Mouse (Mus musculus): Measurements from ENCODE around the gene Mga. TPM values are rescaled to one million over a fixed set of nuclear protein-coding genes. Genes with fewer than 3 reads are reported as not detected.

The Mga gene
- total RNA-seq, 1 experiment from 2014 or later, result 110 TPM

DNA sequence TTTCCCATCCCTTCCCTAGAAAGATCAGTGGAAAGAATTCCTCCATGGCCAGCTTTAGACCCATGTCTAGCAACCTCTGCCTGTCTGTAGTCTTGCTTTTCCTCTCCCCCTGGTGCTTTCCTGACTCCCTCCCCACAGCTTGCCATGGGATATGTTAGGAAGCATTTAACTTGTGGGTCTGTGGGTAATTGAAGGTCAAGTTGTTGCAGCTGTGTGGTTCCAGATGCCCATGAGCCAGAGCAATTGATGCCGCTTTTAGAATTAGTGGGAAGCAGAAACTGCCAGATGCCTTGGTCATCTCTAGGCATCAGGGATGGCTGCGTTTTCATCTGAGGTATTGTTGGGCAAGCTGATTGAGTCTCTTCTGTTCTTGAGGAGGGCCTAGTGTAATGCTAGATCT, 84.6 kb downstream of the Mga start:
- no peak for ATAC-seq (ENCODE audit: extremely low read depth, insufficient number of reproducible peaks, low FRiP score, poor library complexity, severe bottlenecking)

DNA sequence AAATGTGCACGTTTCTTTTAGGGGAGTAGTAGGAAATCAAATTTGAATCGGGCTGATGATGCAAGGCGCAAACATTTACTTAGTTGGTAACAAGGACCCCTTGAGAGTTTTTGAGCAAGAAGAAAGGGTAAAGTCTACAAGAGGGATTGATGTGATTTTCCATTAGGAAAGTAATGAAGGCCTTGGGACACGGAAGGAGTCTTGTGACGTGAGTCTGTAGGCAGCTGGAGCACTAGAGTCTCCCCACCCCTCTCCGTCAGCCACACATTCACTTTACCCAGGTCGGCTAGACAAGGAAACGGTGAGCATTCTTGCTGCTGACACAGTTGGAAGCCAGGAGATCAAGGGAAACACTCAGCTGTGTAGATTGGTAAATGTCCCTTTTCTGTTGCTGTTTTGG, 88.8 kb downstream of the Mga start:
- ATAC-seq (ENCODE audit: extremely low read depth, insufficient number of reproducible peaks, low FRiP score, poor library complexity, severe bottlenecking), result no peak

DNA sequence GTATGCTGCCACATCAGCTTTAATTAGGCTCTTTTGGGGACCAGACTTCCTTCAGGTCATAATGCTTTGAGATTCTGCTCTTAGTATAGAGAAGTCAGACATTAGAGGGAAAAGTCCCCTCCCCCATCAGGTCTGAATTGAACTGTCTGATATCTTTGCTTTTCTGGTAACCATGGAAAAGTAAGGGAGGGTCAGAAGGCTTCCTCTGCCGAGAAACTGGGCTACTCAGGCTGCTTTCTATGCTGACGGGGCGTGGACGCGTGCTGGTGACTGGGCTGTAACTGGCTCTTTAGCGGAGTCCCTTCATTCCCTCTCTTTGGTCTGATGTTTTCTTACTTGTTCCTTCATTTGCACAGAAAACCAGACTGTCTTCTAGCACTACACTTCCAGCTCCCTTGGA, 89.3 kb downstream of the Mga start:
- ATAC-seq (ENCODE audit: extremely low read depth, insufficient number of reproducible peaks, low FRiP score, poor library complexity, severe bottlenecking), result no peak

DNA sequence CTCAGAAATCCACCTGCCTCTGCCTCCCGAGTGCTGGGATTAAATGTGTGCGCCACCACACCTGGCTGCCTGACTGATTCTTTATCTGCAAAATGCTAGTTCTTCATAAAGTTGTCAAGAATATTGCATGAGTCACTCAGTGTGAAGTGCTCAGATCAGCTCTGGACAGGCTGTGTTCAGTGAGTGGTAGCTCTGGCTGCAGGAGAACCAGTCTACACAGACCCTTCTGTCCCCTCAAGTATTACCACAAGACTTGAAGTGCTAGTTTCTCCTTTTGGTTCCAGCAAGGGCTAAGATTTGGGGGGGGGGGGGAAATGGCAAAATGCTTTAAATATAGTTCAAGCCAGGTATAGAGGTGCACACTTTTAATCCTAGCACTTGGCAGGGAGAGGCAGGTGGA, 90.4 kb downstream of the Mga start:
- ATAC-seq (ENCODE audit: extremely low read depth, insufficient number of reproducible peaks, low FRiP score, poor library complexity, severe bottlenecking), result no peak

GRCm38 (mm10) chr2:119988952-119989351, 91.9 kb downstream of the Mga start:
- ATAC-seq (ENCODE audit: extremely low read depth, insufficient number of reproducible peaks, low FRiP score, poor library complexity, severe bottlenecking), result no peak

DNA sequence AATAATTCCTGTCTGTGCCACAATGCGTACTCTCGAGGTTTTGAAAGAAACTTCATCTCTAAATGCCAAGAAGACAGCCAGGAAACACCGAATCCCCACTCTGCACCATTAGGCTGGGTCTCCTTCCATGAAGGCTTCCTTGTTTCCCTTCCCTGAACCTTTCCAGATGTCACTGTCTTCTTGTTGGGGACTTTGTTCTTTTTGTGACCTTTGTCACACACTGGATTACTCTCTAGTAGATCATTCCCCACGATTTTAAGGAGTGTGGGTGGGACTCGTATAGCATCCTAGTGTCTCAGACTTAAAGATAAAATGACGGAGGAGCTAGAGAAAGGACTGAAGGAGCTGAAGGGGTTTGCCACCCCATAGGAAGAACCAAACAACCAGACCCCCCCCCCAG, 93.9 kb downstream of the Mga start:
- no peak for ATAC-seq (ENCODE audit: extremely low read depth, insufficient number of reproducible peaks, low FRiP score, poor library complexity, severe bottlenecking)

DNA sequence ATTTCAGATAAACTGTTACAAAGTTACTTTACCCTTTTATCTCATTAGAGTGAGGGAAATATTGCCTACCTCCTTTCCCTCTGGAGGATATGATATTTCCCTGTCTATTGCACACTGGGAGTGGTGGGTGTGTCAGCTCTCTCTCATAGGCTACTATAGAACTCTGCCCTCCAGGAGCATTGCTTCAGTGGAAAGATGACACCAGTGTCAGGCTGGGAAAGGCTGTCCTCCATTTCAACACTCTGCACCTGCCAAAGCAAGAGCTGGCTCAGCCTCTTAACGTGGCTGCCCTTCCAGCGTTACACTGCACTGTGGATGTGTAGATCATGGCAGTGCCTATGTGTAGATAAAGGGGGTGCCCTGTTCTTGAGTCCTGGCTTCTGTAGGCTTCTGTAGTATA, 95.3 kb downstream of the Mga start:
- no peak for ATAC-seq (ENCODE audit: extremely low read depth, insufficient number of reproducible peaks, low FRiP score, poor library complexity, severe bottlenecking)

DNA sequence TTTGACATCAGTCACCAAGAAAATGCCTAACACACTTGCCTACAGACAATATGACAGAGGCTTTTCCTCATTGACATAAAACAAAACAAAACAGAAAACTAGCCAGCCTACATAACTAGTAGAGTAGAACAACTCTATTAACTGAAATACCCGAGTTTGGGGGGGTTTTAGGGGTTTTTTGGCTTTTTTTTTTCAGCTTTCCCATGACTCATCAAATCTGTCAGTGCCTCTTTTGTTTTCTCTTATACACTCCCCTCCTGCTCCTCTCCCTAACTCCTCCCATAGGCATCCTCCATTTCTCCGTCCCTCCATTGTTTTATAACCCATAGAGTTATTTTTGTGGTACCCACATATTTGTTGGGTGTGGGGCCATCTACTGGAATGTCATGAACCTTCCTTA, 96.5 kb downstream of the Mga start:
- ATAC-seq (ENCODE audit: extremely low read depth, insufficient number of reproducible peaks, low FRiP score, poor library complexity, severe bottlenecking), result no peak

- ATAC-seq (ENCODE audit: extremely low read depth, insufficient number of reproducible peaks, low FRiP score, poor library complexity, severe bottlenecking), result no peak
These were observed 97.8 kb downstream of the Mga start for GRCm38 (mm10) chr2:119994839-119995238.

DNA sequence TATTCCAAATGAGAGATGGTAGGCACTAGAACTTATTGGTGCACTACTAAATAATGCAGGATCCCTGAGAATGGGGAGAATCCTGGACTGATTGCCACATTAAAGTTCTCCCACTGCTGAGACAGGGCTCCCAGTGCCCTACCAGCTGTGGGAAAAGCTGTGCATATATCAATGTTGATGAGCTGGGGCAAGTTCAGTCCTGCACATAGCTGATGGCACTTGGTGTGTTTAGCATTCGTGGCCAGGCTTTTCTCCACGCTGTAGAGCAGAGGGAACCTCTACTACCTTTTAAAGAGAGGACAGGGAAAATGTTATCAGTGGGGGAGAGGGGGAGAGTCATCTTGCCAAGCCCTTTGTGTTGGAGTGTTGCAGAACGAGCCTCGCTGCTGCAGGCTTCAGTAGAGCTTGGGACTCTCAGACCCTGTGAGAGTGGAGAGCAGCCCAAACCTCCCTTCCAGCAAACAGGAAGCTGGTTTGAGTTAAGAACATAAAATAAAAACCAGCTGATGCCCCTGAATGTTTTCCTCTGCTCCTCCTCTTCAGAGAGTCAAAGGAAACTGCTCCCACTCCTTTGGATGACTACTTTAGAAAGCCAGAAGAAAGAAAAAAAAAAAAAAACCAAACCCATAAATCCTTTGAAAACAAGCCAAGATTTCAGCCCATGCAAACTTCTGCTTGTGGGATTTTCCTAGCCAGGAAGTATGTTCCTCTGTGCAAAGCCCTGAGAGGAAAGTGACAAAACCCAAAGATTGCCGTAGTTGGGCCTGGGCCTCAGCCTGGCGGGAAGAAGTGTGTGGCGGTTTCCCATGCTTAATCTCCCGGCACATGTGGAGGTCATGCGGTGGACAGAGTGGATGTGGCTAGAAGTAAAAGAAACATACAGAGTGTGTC, 98.6 kb downstream of the Mga start:
- no peak for ATAC-seq (ENCODE audit: extremely low read depth, insufficient number of reproducible peaks, low FRiP score, poor library complexity, severe bottlenecking)

- ATAC-seq (ENCODE audit: extremely low read depth, insufficient number of reproducible peaks, low FRiP score, poor library complexity, severe bottlenecking), result no peak
These were observed 100.3 kb downstream of the Mga start for GRCm38 (mm10) chr2:119997354-119997753.

- no peak for ATAC-seq (ENCODE audit: extremely low read depth, insufficient number of reproducible peaks, low FRiP score, poor library complexity, severe bottlenecking)
These were observed 102.7 kb downstream of the Mga start for GRCm38 (mm10) chr2:119999731-120000130.

DNA sequence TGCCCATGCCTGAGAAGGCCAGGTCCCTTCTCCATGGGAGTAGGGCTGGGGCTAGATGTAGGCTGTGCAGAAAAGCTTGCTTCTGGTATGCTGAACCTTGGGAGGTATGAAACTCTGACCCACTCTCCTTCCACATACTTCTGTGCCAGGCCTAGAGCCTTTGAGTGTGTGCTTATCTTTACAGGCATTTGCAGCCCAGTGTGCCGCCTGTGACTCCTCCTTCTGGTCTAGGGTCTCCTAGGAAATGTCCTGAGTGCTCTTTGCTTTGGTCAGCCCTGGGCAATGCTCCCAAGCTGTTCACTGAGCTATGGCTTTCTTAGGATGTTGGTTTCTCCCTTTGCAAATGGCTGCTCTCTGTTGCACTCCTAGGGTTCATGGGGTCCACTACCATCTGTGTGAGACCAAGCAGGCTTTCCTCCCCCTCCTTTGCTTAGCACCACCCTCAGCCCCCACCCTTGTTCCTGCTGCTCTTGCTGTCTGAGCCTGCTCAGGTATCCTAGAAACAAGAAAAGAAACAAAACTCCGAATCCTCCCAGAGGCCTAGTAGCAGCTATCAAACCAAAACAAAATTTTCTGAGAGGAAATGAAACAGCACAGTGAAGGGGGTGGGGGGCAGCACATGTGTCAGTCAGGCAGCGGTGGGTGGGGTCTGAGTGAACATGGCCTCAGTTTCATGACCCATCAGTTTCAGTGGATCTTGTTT, 104.0 kb downstream of the Mga start:
- no peak for ATAC-seq (ENCODE audit: extremely low read depth, insufficient number of reproducible peaks, low FRiP score, poor library complexity, severe bottlenecking)

DNA sequence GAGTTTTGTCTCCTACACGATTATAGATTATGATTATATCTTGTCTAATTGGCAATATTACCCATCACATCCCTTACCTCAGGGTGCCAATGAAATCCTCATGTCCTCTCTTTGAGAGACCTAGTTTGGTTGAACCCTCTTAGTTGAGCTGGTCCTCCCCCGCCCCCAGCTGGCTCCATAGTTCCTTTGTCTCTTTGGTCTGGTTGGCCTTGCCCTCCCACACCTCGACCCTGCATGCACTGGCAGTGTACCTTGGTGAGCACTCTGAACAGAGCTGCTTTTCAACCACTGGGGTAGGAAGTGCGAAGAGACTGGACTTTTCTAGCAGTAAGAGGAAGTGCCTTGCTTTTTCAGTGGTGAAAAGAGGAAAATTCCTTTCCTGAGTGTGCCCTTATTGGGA, 104.9 kb downstream of the Mga start:
- ATAC-seq (ENCODE audit: extremely low read depth, insufficient number of reproducible peaks, low FRiP score, poor library complexity, severe bottlenecking), result no peak

GRCm38 (mm10) chr2:120003970-120004369, 106.9 kb downstream of the Mga start:
- ATAC-seq (ENCODE audit: extremely low read depth, insufficient number of reproducible peaks, low FRiP score, poor library complexity, severe bottlenecking), result no peak

- no peak for ATAC-seq (ENCODE audit: extremely low read depth, insufficient number of reproducible peaks, low FRiP score, poor library complexity, severe bottlenecking)
These were observed 109.7 kb downstream of the Mga start for GRCm38 (mm10) chr2:120006696-120007095.

GRCm38 (mm10) chr2:120007680-120008210, 110.7 kb downstream of the Mga start:
- no peak for ATAC-seq (ENCODE audit: extremely low read depth, insufficient number of reproducible peaks, low FRiP score, poor library complexity, severe bottlenecking)

GRCm38 (mm10) chr2:120008672-120009071, 111.6 kb downstream of the Mga start:
- peak; percentile 35; the same call in 1 of the 2 replicates for ATAC-seq (ENCODE audit: extremely low read depth, insufficient number of reproducible peaks, low FRiP score, poor library complexity, severe bottlenecking)

- peak; percentile 58 for ATAC-seq (ENCODE audit: extremely low read depth, insufficient number of reproducible peaks, low FRiP score, poor library complexity, severe bottlenecking)
These were observed 114.6 kb downstream of the Mga start for GRCm38 (mm10) chr2:120011462-120012200.

All from neutrophil, adult 5-6 weeks (primary cell).